Mouse (Mus musculus): ENCODE results near the gene Fam219b.

Gene Fam219b

DNA sequence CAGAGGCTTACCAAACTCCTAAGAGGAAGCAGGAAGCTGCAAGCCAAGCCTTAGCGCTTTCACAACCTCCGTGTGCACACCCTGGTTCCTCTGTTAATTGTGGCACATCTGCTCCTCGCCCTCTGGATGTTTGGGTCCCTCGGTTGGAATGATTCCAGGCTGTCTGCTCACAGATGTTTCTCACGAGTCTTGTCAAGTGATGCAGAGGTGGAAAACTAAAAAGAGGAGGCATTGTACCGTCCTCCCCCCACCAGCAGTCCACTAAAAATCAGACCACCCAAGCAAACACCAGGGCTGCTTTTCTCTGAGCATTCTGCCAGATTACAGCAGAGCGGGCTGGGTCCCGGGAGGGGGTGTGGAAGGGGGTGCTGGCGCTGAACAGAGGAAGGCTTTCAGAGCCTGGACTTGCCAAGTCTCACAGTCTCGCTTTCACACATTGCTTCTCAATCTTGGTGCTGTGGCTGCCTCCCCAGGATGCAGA is 28.5 kb downstream of the Fam219b start:
- DNase-seq: no peak

DNA sequence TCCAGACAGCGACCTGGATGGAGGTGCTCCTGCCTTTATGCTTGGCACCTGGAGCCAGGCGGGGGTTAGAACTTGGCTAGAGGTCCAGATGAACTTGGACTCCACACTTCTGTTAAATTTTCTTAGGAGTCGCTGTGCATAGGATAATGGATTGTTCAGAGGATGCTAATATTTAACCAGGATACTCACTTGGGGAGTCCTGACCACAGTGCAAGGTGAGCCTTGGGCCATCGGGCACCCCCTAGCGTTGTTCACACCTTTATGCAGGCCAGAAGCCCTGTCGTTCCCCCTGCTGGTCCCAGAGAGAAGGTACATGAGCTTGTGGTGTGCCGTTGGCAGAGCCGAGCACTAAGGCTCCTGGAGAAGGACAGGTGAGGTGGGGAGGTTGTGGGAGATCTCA is 29.5 kb downstream of the Fam219b start:
- no peak for DNase-seq

DNA sequence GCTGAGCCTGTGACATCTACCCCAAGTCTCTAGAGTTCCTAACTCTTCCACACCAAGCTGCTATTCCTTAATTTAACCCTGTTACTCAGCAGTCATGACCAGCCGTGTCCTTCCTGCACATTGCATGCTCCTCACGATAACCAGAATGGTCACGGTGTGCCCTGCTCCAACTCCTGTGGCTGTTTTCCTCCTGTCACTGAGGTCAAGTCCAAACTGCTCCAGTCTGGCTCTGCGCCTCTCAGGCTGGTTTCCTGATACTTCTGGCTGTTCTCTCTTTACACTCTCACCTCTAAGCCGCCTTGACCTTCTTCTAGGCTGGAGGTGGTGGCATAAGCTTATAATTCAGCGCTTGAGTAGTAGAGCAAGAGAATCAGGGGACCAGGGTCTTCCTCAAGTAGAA is 31.2 kb downstream of the Fam219b start:
- no peak for DNase-seq

DNA sequence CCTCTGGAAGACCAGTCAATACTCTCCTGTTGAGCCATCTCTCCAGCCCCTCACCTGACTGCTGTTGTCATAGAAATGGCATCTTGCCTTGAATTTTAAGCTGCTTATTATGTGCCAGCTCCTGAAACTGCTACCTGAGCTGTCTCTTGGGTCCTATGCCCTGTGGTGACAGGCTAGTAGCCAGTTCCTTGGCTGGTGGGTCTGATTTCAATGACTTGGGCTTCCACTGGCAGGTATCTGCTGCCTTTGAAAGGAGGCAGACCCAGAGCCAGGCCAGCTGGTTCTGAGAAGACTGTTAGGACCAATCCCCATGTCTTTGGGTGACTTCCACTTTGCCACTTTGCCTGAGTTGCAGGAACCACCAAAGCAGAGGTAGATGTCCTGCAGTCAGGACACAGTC is 37.1 kb downstream of the Fam219b start:
- DNase-seq: no peak

DNA sequence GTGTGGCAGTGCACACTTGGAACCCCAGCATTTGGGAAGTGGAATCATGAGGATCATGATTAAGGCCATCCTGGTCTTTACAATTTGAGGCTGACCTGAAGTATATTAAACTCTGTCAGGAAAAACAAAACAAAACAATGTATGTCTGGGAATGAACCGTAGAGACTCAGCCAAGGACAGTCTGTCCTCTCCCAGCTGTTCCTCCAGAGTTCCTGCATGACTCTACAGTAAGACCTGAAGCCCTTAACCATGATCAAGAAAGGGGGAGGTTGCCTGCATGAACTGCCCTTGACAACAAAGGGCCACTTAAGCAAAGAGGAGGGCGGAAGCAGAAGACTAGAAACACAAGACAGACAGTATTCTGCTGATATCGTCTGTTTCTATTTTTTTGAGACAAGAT is 38.2 kb downstream of the Fam219b start:
- DNase-seq: no peak

DNA sequence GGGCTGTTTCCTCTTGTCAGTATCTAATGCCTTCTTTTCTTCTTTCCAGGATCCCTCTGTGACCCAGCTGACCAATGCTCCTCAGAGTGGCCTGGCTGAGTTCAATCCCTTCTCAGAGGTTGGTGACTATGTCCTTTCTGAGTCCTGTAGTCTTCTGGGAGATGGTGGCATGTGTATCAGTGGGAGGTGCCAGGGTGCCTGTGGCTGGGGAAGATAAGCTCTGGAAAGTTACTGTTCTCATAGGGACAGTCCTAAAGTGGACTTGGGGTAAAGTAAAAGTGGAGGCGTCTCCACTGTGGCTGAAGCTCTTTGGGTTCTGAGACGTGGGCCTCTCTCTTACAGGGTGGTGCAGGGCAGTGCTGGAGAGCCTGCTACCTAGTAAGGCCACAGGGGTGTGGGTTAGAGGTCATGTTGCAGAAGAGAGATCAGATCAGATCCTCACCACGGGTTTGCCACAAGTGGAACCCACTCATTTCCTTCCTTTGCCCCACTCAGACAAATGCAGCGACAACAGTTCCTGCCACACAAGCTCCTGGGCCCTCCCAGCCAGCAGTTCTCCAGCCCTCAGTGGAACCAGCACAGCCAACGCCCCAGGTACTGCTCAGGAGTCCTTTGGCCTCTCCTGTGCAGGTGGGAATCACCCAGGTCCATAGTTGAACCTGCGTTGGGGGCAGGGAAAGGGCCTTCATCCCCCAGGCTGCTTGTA is 40.0 kb downstream of the Fam219b start:
- no peak for DNase-seq

DNA sequence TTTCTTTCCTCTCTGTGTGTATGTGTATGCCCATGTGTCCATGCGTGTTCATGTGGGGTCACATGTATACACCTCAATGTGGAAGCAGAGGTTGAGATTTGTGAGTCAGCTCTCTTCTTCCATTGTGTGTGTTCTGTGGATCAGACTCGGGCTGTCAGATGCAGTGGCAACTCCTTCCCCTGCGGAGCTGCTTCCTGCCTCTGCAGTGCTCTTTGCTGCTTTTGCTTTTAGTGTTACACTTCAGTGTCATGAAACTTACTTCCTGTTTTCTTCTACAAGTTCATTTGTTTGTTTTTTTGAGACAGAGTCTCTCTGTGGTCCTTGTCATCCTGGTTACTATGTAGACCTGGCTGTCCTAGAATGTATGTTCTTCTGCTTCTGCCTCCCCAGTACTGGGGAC is 47.7 kb downstream of the Fam219b start:
- DNase-seq: no peak

DNA sequence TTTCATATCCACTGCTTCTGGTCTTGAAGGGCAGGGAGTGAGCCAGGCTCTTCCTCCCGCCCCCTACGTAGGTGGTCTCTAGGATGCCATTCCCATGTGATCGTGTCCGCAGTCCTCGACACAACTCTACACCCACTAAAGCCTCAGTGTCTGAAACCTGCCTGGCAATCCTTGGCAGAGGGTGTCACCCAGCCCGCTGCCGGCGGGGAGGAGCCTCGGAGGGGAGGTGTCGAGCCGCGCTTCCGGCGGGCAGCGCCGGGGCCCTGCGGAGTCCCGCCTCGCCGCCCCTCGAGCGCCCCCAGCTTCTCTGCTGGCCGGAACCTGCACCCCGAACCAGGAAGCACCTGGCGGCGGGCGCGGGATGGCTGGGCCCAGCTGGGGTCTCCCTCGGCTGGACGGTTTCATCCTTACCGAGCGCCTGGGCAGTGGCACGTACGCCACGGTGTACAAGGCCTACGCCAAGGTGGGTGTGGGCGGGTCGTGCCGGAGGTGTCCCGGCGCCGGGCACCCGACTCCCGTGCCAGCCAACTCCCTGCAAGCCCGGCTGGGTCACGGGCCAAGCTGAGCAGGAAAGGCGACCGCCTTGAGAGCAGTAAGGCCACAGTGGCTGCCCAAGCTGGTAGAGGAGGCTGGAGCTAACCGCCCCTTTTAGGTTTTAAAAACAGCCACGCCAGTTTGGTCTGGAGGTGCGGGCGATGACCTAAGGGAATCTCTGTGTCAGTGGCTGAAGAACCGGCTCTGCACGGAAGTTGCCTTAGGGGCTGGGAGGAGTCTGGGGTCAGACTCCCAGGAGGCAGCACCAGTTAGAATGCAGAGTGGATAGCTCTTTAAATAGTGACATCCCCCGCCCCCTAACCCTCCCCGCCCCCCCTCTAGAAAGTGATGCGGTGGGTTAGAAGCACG is 52.1 kb downstream of the Fam219b start, which contains the start of gene Ulk3:
Gene Ulk3 (plus strand): TSS at position 229 of the 903 bp plus-strand sequence.
- peak; percentile 70 for DNase-seq

DNA sequence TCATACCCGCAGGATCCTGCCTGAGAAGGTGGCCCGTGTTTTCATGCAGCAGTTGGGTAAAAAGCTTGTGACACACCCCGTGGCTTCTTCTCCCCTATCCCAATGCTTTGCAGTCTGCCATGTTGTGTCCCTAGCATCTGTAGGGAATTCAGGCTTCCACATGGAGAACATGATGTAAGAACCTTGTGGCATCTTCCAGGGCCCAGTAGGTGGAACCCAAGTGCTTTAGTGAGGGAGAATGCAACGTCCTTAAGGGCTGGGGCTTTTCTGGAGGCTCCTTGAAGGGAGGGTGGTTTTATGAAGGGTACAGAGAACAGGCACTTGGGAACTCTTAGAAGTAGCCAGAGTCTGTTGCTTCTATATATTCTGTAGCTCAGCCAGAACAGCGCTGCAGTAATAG is 53.4 kb downstream of the Fam219b start:
- no peak for DNase-seq

Measured in cerebellum, adult 11 months (tissue).